Mouse (Mus musculus) cerebellum, adult 8-10 months (tissue): ENCODE data around the gene Cchcr1.
A peak's percentile ranks its signal among the peaks of the same experiment; 100 is the strongest.

Source experiments
- DNase-seq: peaks from one replicate; pipeline ENCODE4 v3.0.0; 2022

Cchcr1 gene

DNA sequence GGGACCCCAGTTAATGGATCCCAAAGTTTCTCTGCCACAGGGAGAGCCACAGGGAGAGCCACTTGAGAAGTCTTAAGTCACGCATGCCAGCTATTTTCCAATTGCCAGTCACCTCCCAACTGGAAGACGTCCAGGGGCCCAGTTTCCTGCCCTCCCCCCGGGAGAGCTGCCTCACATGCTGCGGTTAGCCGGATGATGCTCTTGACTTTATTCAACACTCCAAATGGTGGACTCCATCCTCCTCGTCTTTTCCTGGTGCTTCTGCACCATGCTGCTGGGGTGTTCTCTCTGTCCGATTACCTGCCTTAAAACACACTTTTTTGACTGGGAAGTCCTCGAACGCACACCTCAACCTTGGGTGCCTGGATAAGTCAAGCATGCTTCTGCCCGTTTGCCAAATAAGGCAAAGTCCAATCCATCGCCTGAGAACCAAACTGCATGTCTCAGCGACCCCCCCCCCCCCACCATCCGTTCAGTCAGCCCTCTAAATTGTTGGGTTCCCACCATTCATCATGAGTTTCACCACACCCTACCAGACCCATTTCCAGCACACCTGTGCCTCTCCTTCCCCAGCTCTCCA is 39.4 kb downstream of the Cchcr1 start:
- DNase-seq = no peak

DNA sequence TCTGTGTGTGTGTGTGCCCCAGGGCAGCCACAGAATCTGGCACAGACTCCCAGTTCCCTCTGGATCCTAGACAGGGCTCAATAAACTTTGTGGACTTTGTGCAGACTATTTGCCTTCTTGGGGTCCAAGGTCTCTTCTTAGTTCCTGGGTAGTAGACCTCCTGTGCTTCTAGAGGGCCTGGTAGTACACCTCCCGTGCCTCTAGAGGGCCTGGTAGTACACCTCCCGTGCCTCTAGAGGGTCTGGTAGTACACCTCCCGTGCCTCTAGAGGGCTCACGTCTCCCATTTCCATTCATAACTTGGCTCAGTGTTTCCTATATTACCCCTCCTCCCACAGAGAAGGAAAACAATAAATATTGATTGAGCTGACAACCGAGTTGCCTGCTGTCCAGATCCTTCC is 39.9 kb downstream of the Cchcr1 start:
- DNase-seq = no peak

DNA sequence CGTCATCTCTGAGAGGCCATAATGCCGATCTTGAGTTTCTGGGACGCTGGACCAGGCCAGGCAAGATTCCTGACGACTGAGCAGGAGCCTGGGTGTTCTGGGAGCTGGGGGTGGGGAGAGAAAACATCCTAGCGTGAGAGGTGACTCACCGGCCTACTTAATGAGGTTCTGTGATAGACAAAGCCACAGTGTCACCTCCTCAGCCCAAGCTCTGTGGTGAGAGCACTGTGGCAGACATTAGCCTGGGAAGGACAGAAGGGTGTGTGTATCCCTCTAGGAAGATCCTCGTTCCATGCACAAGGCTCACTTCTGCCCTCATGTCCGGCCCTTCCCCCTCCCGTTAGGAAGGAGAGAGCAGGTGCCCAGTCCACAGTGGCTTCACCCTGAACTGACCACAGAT is 40.5 kb downstream of the Cchcr1 start:
- no peak for DNase-seq

- no peak for DNase-seq
These were observed 41.3 kb downstream of the Cchcr1 start for GRCm38 (mm10) chr17:35558216-35558615.

DNA sequence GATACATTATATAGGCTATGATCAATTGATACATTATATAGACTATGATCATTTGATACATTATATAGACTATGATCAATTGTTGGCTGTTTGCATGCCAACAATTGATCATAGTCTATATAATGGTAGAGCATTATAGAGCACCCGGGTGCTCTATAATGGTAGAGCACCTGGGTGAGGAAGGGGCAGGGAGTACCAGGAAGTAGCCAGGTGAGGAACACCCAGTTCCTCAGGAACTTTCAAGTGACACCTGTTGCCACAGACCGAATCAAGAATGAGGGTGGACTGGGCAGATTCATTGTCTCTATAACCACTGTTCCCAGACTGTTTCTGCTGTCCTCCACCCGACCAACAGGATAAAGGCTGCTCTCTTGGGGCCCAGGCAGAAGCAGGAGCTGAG is 50.2 kb downstream of the Cchcr1 start, which contains the start of gene 2300002M23Rik:
Gene 2300002M23Rik (plus strand): TSS at position 301 of the 400 bp plus-strand sequence.
- DNase-seq = no peak

GRCm38 (mm10) chr17:35567767-35568166 is 50.9 kb downstream of the Cchcr1 start:
- DNase-seq = no peak

GRCm38 (mm10) chr17:35569091-35569944 is 52.4 kb downstream of the Cchcr1 start:
- no peak for DNase-seq

- DNase-seq = no peak
These were observed 53.9 kb downstream of the Cchcr1 start for GRCm38 (mm10) chr17:35570836-35571235.

DNA sequence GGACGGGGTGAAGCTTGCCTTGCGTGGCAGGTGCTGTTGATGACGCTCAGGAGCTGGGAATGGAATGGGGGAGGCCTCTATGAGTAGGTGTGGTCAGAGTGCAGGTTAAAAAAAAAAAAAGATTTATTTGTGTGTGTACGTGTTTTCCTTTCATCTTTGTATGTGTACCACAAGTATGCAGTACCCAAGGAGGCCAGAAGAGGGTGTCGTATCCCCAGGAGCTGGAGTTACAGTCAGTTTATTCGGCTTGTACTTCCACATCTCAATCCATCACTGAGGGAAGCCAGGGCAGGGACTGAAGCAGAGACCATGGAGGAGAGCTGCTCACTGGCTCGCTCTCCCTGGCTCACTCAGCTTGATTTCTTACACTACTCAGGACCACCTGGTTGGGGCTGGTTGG is 54.6 kb downstream of the Cchcr1 start:
- no peak for DNase-seq

GRCm38 (mm10) chr17:35578211-35578610 is 61.3 kb downstream of the Cchcr1 start:
- DNase-seq = peak; percentile 67
